Mouse (Mus musculus): Measurements from ENCODE around the gene Pheta1.
"Not testable (repeated sequence)": the region's sequence is repeated elsewhere in the genome, so short reads cannot be mapped to it uniquely, and the experiment has no call there.

The Pheta1 gene

GRCm38 (mm10) chr5:121846322-121846721 is 2.5 kb upstream of the Pheta1 start:
- no peak for DNase-seq

- not testable (repeated sequence) for DNase-seq
These were observed 1.5 kb upstream of the Pheta1 start for GRCm38 (mm10) chr5:121847269-121847668.

GRCm38 (mm10) chr5:121848035-121848519 is 707 bp upstream of the Pheta1 start:
- DNase-seq = peak in 1 of 2 experiments; percentile 22

- DNase-seq = peak in 1 of 2 experiments; percentile 46
These were observed 930 bp downstream of the Pheta1 start for GRCm38 (mm10) chr5:121849478-121850349.

GRCm38 (mm10) chr5:121853368-121854051 is 4.7 kb downstream of the Pheta1 start:
- DNase-seq = no peak

- DNase-seq = no peak
These were observed 6.0 kb downstream of the Pheta1 start for GRCm38 (mm10) chr5:121854768-121855167.

GRCm38 (mm10) chr5:121856740-121857139 is 8.0 kb downstream of the Pheta1 start:
- no peak for DNase-seq

DNA sequence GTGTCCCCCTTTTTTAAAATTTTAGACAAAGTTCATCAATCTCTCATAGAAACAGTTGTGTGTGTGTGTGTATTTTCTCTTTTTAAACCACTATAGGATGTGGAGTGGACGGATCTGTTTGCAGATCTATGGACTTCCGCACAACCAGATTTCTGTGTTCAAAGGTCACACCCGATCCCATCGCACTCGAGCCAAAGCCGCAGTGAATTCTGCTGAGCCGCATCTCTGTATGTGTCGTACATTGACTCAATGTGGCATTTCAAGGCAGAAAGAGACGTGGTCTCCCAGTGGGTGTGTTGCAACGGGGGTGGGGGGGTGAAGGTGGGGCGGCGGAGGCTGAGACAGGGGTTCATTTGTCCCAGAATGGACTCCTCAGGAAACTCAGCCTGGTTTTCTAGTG is 9.6 kb downstream of the Pheta1 start:
- no peak for DNase-seq

- no peak for DNase-seq
These were observed 13.2 kb downstream of the Pheta1 start for GRCm38 (mm10) chr5:121861964-121862363.

GRCm38 (mm10) chr5:121864330-121864729 is 15.5 kb downstream of the Pheta1 start:
- no peak for DNase-seq

DNA sequence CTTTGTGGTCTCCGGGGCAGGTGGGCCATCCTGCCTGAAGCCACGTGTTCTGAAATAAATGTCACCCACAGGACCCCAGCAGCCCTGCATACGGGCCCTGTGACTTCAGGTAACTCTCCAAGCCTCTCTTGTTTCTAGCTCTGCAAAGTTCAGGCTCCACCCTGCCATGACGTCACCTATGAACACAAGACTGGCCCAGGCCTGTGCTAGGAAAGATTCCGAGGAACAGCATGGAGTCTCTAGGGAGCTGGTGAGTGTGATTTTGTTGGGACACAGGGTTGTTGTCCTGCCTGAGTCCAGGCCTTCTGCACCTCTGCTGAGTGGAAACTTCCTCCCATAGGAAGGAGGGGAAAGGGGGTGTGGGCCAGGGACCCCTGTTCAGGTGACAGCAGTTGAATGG is 19.2 kb downstream of the Pheta1 start:
- no peak for DNase-seq

- DNase-seq = no peak
These were observed 22.0 kb downstream of the Pheta1 start for GRCm38 (mm10) chr5:121870832-121871231.

GRCm38 (mm10) chr5:121871515-121872030 is 22.8 kb downstream of the Pheta1 start:
- no peak for DNase-seq

DNA sequence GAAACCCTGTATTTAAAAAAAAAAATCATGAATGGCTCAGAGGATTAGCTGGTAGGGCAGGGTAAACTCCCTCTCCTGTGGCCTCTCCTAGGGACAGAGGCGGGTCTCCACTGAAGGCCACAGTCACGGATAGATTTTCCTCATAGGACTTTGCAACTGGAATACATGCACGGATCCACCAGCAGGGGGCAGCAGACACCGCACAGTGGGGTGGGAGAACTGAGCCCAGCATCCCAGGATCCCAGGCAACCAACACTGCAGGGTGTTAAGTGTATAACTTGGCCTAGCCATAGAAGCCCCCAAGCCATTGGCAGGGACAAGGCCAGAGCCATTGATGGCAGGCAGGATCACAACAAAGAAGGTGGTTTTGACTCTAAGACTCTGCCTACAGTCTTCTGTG is 23.4 kb downstream of the Pheta1 start:
- peak in 1 of 2 experiments; percentile 67 for DNase-seq

GRCm38 (mm10) chr5:121875041-121875440 is 26.3 kb downstream of the Pheta1 start:
- no peak for DNase-seq

- no peak for DNase-seq
These were observed 28.1 kb downstream of the Pheta1 start for GRCm38 (mm10) chr5:121876901-121877300.

DNA sequence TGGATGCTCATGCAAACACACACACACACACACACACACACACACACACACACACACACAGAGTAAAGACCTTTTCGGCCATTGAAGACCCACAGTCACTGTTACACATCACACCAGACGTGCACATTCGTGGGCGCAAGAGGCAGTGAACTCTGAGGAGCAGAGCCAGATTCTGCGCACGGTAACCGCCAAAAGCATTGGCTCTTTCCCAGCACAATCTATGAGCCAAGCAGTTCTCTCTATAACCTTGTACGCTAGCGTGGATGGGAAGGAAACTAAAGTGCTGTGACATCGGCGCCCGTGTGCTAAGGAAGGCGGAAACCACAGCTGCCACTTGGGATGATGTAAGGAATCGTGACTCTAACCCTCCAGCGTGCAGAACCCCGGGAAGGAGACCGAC is 29.9 kb downstream of the Pheta1 start:
- DNase-seq = no peak

DNA sequence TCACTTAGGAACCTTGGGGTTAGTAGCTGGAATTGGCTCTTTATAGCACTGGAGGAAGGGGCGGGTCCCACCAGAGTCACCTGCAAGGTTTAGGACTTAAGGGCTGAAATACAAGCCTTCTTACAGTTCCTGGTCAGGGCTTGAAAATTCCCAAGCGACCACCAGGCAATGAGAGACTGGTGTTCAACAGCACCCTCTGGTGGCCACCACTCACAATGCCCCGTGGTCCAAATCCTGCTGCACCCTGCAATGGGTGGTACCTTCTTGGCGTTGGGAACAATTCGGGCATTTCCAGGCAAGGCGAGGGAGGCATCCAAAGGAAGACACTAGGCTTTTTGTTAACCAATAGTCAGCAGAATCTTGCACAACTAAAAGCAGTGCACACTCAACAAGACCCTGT is 30.4 kb downstream of the Pheta1 start:
- peak in 1 of 2 experiments; percentile 54 for DNase-seq

DNA sequence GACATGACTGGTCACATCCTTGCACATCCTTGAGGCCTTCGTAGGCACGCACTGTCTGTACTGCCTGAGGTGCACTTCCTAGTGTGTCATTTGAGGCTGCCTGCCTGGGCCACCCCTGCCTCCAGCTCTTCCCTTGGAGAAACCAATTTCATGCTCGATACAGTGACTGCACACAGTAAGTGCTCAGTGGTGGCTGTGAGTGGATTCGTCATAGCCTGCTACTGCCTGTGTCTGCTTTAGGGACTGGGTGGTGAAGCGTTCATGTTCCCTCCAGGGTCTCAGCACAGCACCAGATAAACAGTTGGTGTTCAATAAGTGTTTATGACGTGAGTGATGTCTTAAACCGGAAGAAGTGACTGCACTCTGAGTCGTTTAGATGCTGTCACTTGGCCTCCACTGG is 34.6 kb downstream of the Pheta1 start:
- DNase-seq = no peak

GRCm38 (mm10) chr5:121889375-121889774 is 40.6 kb downstream of the Pheta1 start:
- no peak for DNase-seq

GRCm38 (mm10) chr5:121889819-121890362 is 41.1 kb downstream of the Pheta1 start:
- DNase-seq = no peak

GRCm38 (mm10) chr5:121890925-121891324 is 42.1 kb downstream of the Pheta1 start:
- no peak for DNase-seq

GRCm38 (mm10) chr5:121892281-121892680 is 43.5 kb downstream of the Pheta1 start:
- no peak for DNase-seq
